Mouse (Mus musculus): Measurements from ENCODE around the gene Hmbs. TPM values are rescaled to one million over a fixed set of nuclear protein-coding genes. Genes with fewer than 3 reads are reported as not detected.

Hmbs gene
- total RNA-seq (2023; ENCODE audit: inconsistent age), result 15.8 to 19.8 TPM (median 18.8 TPM) in 4 replicates

GRCm38 (mm10) chr9:44343781-44344421 lies at the start of gene Hmbs:
TSS of gene Hmbs (minus strand) at chr9:44344228.

GRCm38 (mm10) chr9:44379054-44379834 lies 35.2 kb upstream of the Hmbs start, which contains the start of gene Hyou1:
TSS of gene Hyou1 (plus strand) at chr9:44379490.

GRCm38 (mm10) chr9:44361190-44361917 lies 17.3 kb upstream of the Hmbs start, which contains the start of gene Vps11:
TSS of gene Vps11 (minus strand) at chr9:44361670.

GRCm38 (mm10) chr9:44334396-44335330 lies 9.4 kb downstream of the Hmbs start, which contains the start of gene H2afx:
TSS of gene H2afx (plus strand) at chr9:44334694.

GRCm38 (mm10) chr9:44325768-44326370 lies 18.2 kb downstream of the Hmbs start, which contains the start of gene Dpagt1:
TSS of gene Dpagt1 (plus strand) at chr9:44326019.

GRCm38 (mm10) chr9:44319887-44320798 lies 23.9 kb downstream of the Hmbs start, which contains the start of gene C2cd2l:
TSS of gene C2cd2l (minus strand) at chr9:44320285.

GRCm38 (mm10) chr9:44305466-44306079 lies 38.5 kb downstream of the Hmbs start, which contains the start of gene Hinfp:
TSS of gene Hinfp (minus strand) at chr9:44305671.

GRCm38 (mm10) chr9:44288076-44288958 lies 55.7 kb downstream of the Hmbs start, which contains the start of gene Abcg4:
TSS of gene Abcg4 (minus strand) at chr9:44288615.

Other genes starting within 250 kb of the Hmbs start
- 0.24 to 0.78 TPM in 2 of 4 replicates, not detected in the others for gene Mfrp, start 242.5 kb downstream of the Hmbs start, total RNA-seq (2023; ENCODE audit: inconsistent age)
- gene C1qtnf5, start 237.0 kb downstream of the Hmbs start, total RNA-seq (2023; ENCODE audit: inconsistent age), result 0.61 to 1.0 TPM in 2 of 4 replicates, not detected in the others
- 0.22 to 0.39 TPM in 2 of 4 replicates, not detected in the others for gene Gm49380, start 230.7 kb downstream of the Hmbs start, total RNA-seq (2023; ENCODE audit: inconsistent age)
- 20.9 to 25.0 TPM (median 21.7 TPM) in 4 replicates for gene Rnf26, start 230.7 kb downstream of the Hmbs start, total RNA-seq (2023; ENCODE audit: inconsistent age)
- 0.32 to 1.6 TPM (median 0.39 TPM) in 4 replicates for gene Mcam, start 209.8 kb downstream of the Hmbs start, total RNA-seq (2023; ENCODE audit: inconsistent age)
- 130 to 138 TPM (median 133 TPM) in 4 replicates for gene Cbl, start 110.2 kb downstream of the Hmbs start, total RNA-seq (2023; ENCODE audit: inconsistent age)
- gene Ccdc153, start 103.6 kb downstream of the Hmbs start, total RNA-seq (2023; ENCODE audit: inconsistent age), result not detected in 4 replicates
- 0.22 to 0.26 TPM in 2 of 4 replicates, not detected in the others for gene Pdzd3, start 92.8 kb downstream of the Hmbs start, total RNA-seq (2023; ENCODE audit: inconsistent age)
- gene Nlrx1, start 75.6 kb downstream of the Hmbs start, total RNA-seq (2023; ENCODE audit: inconsistent age), result 5.2 to 8.8 TPM (median 6.3 TPM) in 4 replicates
- not detected in 4 replicates for gene Abcg4, start 55.6 kb downstream of the Hmbs start, total RNA-seq (2023; ENCODE audit: inconsistent age)
- gene Hinfp, start 38.6 kb downstream of the Hmbs start, total RNA-seq (2023; ENCODE audit: inconsistent age), result 53.5 to 73.3 TPM (median 58.7 TPM) in 4 replicates
- gene C2cd2l, start 23.9 kb downstream of the Hmbs start, total RNA-seq (2023; ENCODE audit: inconsistent age), result 13.1 to 19.2 TPM (median 17.3 TPM) in 4 replicates
- 8.3 to 12.1 TPM (median 9.3 TPM) in 4 replicates for gene Dpagt1, start 18.2 kb downstream of the Hmbs start, total RNA-seq (2023; ENCODE audit: inconsistent age)
- 41.9 to 44.6 TPM (median 42.6 TPM) in 4 replicates for gene H2afx, start 9.5 kb downstream of the Hmbs start, total RNA-seq (2023; ENCODE audit: inconsistent age)
- gene Vps11, start 17.4 kb upstream of the Hmbs start, total RNA-seq (2023; ENCODE audit: inconsistent age), result 61.3 to 72.7 TPM (median 65.5 TPM) in 4 replicates
- 83.2 to 119 TPM (median 87.9 TPM) in 4 replicates for gene Hyou1, start 35.3 kb upstream of the Hmbs start, total RNA-seq (2023; ENCODE audit: inconsistent age)
- gene Slc37a4, start 52.6 kb upstream of the Hmbs start, total RNA-seq (2023; ENCODE audit: inconsistent age), result 18.8 to 19.9 TPM (median 19.6 TPM) in 4 replicates
- 2,496 to 2,635 TPM (median 2,511 TPM) in 4 replicates for gene Rps25, start 62.9 kb upstream of the Hmbs start, total RNA-seq (2023; ENCODE audit: inconsistent age)
- gene Trappc4, start 63.4 kb upstream of the Hmbs start, total RNA-seq (2023; ENCODE audit: inconsistent age), result 52.2 to 70.7 TPM (median 57.2 TPM) in 4 replicates
- gene Ccdc84, start 74.3 kb upstream of the Hmbs start, total RNA-seq (2023; ENCODE audit: inconsistent age), result 37.6 to 54.1 TPM (median 41.4 TPM) in 4 replicates
- gene Foxr1, start 96.9 kb upstream of the Hmbs start, total RNA-seq (2023; ENCODE audit: inconsistent age), result 0.27 TPM in 1 of 4 replicates, not detected in the others
- gene Upk2, start 110.7 kb upstream of the Hmbs start, total RNA-seq (2023; ENCODE audit: inconsistent age), result not detected in 4 replicates
- 88.8 to 97.2 TPM (median 89.9 TPM) in 4 replicates for gene Bcl9l, start 138.6 kb upstream of the Hmbs start, total RNA-seq (2023; ENCODE audit: inconsistent age)
- 281 to 310 TPM (median 298 TPM) in 4 replicates for gene Cxcr5, start 217.6 kb upstream of the Hmbs start, total RNA-seq (2023; ENCODE audit: inconsistent age)